Comparison of ENCODE assay signal across 9 mouse cellular contexts in genomic region chr2:158669199-158670195, GRCm38 (mm10). TPM values are rescaled to one million over a fixed set of nuclear protein-coding genes. Genes with fewer than 3 reads are reported as not detected.
DNase-seq lines count a peak whose midpoint lies in the region; ATAC-seq and TF ChIP-seq lines count a peak whose summit lies in the region.
"Had no signal": no experiment of that assay in that cellular context is flagged by ENCODE, and none has a peak within 500 bp of the region (broad histone marks: within the 10 kb centered on the region; RNA-seq: fewer than 3 reads in every experiment).

No protein-coding gene starts in this region.

- H3K9me3 ChIP-seq in kidney, embryonic 16.5 days (ENCODE audit: low read length): no peaks in the 10 kb centered on the region
- H3K9me3 ChIP-seq: liver, embryonic 15.5 days had no signal

- no peaks in the 10 kb centered on the region for H3K36me3 ChIP-seq in kidney, embryonic 16.5 days (ENCODE audit: insufficient read depth, low read length)
- H3K36me3 ChIP-seq in splenic B cell, adult 2 months (ENCODE audit: control insufficient read depth, insufficient read depth, low read length, poor library complexity, severe bottlenecking): no peaks in the 10 kb centered on the region
- H3K36me3 ChIP-seq: liver, embryonic 15.5 days had no signal

- H3K9ac ChIP-seq in kidney, embryonic 16.5 days (replicated peaks; ENCODE audit: low read length): no peak overlapping the region
- H3K9ac ChIP-seq: liver, embryonic 15.5 days had no signal

- H3K27me3 ChIP-seq in kidney, embryonic 16.5 days (ENCODE audit: insufficient read depth, low read length): peaks cover 24% of the 10 kb centered on the region
- H3K27me3 ChIP-seq in splenic B cell, adult 2 months (ENCODE audit: control insufficient read depth, insufficient read depth, low read length, poor library complexity, severe bottlenecking): no peaks in the 10 kb centered on the region

- peak overlapping the region; percentile 89 for H3K4me2 ChIP-seq in kidney, embryonic 16.5 days (replicated peaks; ENCODE audit: low read depth, low read length)

- WGBS in kidney, embryonic 16.5 days: 54% methylated on average over 13 of the region's 13 CpGs

- peak overlapping the region; percentile 60 for H3K27ac ChIP-seq in cortical plate, adult 2 months (ENCODE audit: insufficient read depth, low read length)
- H3K27ac ChIP-seq in kidney, embryonic 16.5 days (ENCODE audit: low read length): peak overlapping the region; percentile 60; the same call in 1 of the 2 replicates
- H3K27ac ChIP-seq: liver, embryonic 15.5 days had no signal

- DNase-seq in kidney, adult 18-20 months: peak; percentile 53
- no peak for DNase-seq in kidney, postnatal 14 days
- DNase-seq in splenic B cell, adult 2 months (ENCODE audit: low read depth, low spot score): peak; percentile 59
- DNase-seq in right cerebral cortex, postnatal 10 days (ENCODE audit: low spot score in 2 of 2): no peak
- no peak for DNase-seq in adrenal gland, adult 18-20 months (ENCODE audit: low spot score in 2 of 2)
- no peak for DNase-seq in cerebellum, adult 9-10 months

- TF ChIP-seq CTCF in cortical plate, adult 2 months (IDR thresholded peaks at IDR 0.05; ENCODE audit: extremely low read depth, insufficient read depth, low read length): no peak

- no peak for ATAC-seq in kidney, embryonic 16.5 days (ENCODE audit: low FRiP score, low TSS enrichment)

- H3K4me1 ChIP-seq in cortical plate, adult 2 months (ENCODE audit: control insufficient read depth, insufficient read depth, low read length): peaks cover 11% of the 10 kb centered on the region
- peaks cover 63% of the 10 kb centered on the region for H3K4me1 ChIP-seq in kidney, embryonic 16.5 days (ENCODE audit: insufficient read depth, low read length)

- peak overlapping the region; percentile 92 for H3K4me3 ChIP-seq in cortical plate, adult 2 months (ENCODE audit: insufficient read depth, low read length)
- peak overlapping the region; percentile 64; the same call in 1 of the 2 replicates for H3K4me3 ChIP-seq in kidney, embryonic 16.5 days (ENCODE audit: low read length)

- TF ChIP-seq POLR2A in cortical plate, adult 2 months (IDR thresholded peaks at IDR 0.05; ENCODE audit: extremely low read depth, insufficient read depth, low read length): 0 out of 2 replicates have a peak, but pooled peaks have one; percentile 12

RNA-seq across cellular contexts. Expression of gene Ppp1r16b, which starts 4.3 kb away (rescaled TPM):
- polyA plus RNA-seq in cortical plate, adult 2 months (2012; rRNA removed): 51.5 and 55.4 TPM in 2 replicates
- polyA plus RNA-seq in kidney, embryonic 16.5 days (2015; fragmentation: Nextera tagmentation; extraction: Ambion mirVana): 14.1 and 17.7 TPM in 2 replicates
- total RNA-seq in adrenal gland, adult 18-20 months (2021): 10 to 100 TPM in 1 of 2 experiments, 1 to 10 TPM in 1; 6.9 to 11.5 TPM

RNA-seq across cellular contexts. Expression of gene Actr5, which starts 44.8 kb away (rescaled TPM):
- 6.9 and 7.4 TPM in 2 replicates for polyA plus RNA-seq in cortical plate, adult 2 months (2012; rRNA removed)
- 5.1 and 9.7 TPM in 2 replicates for polyA plus RNA-seq in kidney, embryonic 16.5 days (2015; fragmentation: Nextera tagmentation; extraction: Ambion mirVana)
- 10 to 100 TPM; 11.9 to 12.8 TPM for total RNA-seq in adrenal gland, adult 18-20 months (2021)

RNA-seq across cellular contexts. Expression of gene Slc32a1, which starts 58.9 kb away (rescaled TPM):
- polyA plus RNA-seq in cortical plate, adult 2 months (2012; rRNA removed): 73.8 and 87.3 TPM in 2 replicates
- 0.12 TPM in 1 of 2 replicates, not detected in the other for polyA plus RNA-seq in kidney, embryonic 16.5 days (2015; fragmentation: Nextera tagmentation; extraction: Ambion mirVana)
- not detected for total RNA-seq in adrenal gland, adult 18-20 months (2021)
- polyA plus RNA-seq: liver, embryonic 15.5 days had no signal

Comparison
In these comparisons a context has a peak if more than half of its experiments do, and no peak if none do; other contexts are left out.
1. DNase-seq: peak in kidney, adult 18-20 months (single experiment) and splenic B cell, adult 2 months (single experiment); none in kidney, postnatal 14 days (single experiment), right cerebral cortex, postnatal 10 days (0 of 2), adrenal gland, adult 18-20 months (0 of 2) and cerebellum, adult 9-10 months (single experiment).
2. RNA of gene Slc32a1, which starts 58.9 kb away (polyA plus RNA-seq): 73.8 to 87.3 TPM in cortical plate, adult 2 months; 0.12 TPM in kidney, embryonic 16.5 days; every median in the first group is over 10 times any median in the second.